Comparison of ENCODE assay signal across 30 mouse cellular contexts in genomic region chr1:88464109-88464905, GRCm38 (mm10). TPM values are rescaled to one million over a fixed set of nuclear protein-coding genes. Genes with fewer than 3 reads are reported as not detected.
DNase-seq lines count a peak whose midpoint lies in the region; ATAC-seq and TF ChIP-seq lines count a peak whose summit lies in the region.
"Had no signal": no experiment of that assay in that cellular context is flagged by ENCODE, and none has a peak within 500 bp of the region (broad histone marks: within the 10 kb centered on the region; RNA-seq: fewer than 3 reads in every experiment).

No protein-coding gene starts in this region.

- no peak overlapping the region for H3K9ac ChIP-seq in ES-Bruce4 (ENCODE audit: low read depth, poor library complexity, severe bottlenecking)
- no peak overlapping the region for H3K9ac ChIP-seq in neural tube, embryonic 15.5 days (replicated peaks)
- H3K9ac ChIP-seq: limb, embryonic 12.5 days; liver, postnatal 0 days; midbrain, embryonic 15.5 days; stomach, embryonic 15.5 days had no signal

- peaks cover 9% of the 10 kb centered on the region; the same call in 1 of the 2 replicates for H3K9me3 ChIP-seq in ES-Bruce4 (replicated peaks; ENCODE audit: control insufficient read depth, insufficient read depth, low read length, poor library complexity, severe bottlenecking)
- no peaks in the 10 kb centered on the region for H3K9me3 ChIP-seq in embryonic facial prominence, embryonic 10.5 days
- H3K9me3 ChIP-seq in neural tube, embryonic 15.5 days (replicated peaks): no peaks in the 10 kb centered on the region
- H3K9me3 ChIP-seq: forebrain, embryonic 10.5 days; G1E; limb, embryonic 12.5 days; midbrain, embryonic 15.5 days; stomach, embryonic 15.5 days had no signal

- peak; percentile 83 for TF ChIP-seq EP300 in ES-Bruce4 (IDR thresholded peaks at IDR 0.05; ENCODE audit: insufficient read depth, low read depth, low read length)

- no peak overlapping the region for H3K4me2 ChIP-seq in neural tube, embryonic 15.5 days
- H3K4me2 ChIP-seq: heart, embryonic 11.5 days; limb, embryonic 12.5 days; liver, embryonic 11.5 days; midbrain, embryonic 15.5 days; stomach, embryonic 15.5 days had no signal

- H3K27me3 ChIP-seq in ES-Bruce4 (ENCODE audit: control insufficient read depth, insufficient read depth, low read length, poor library complexity, severe bottlenecking): no peaks in the 10 kb centered on the region
- no peaks in the 10 kb centered on the region for H3K27me3 ChIP-seq in embryonic facial prominence, embryonic 10.5 days (replicated peaks; ENCODE audit: low read depth, poor library complexity, severe bottlenecking)
- no peaks in the 10 kb centered on the region for H3K27me3 ChIP-seq in neural tube, embryonic 15.5 days (replicated peaks)
- H3K27me3 ChIP-seq: limb, embryonic 12.5 days; midbrain, embryonic 15.5 days; Patski; stomach, embryonic 15.5 days had no signal

- 71% methylated on average over 6 of the region's 6 CpGs for WGBS in embryonic facial prominence, embryonic 10.5 days
- WGBS in neural tube, embryonic 15.5 days: 86% methylated on average over 6 of the region's 6 CpGs

- ATAC-seq in neural tube, embryonic 15.5 days (ENCODE audit: low FRiP score): no peak
- ATAC-seq: activated CD4-positive, CD25-positive, alpha-beta regulatory T cell, adult 4 months; forebrain, embryonic 16.5 days; hindbrain, embryonic 16.5 days; liver, postnatal 0 days; midbrain, embryonic 15.5 days; Patski had no signal

- H3K36me3 ChIP-seq in ES-Bruce4 (ENCODE audit: control insufficient read depth, insufficient read depth, low read length, poor library complexity, severe bottlenecking): no peaks in the 10 kb centered on the region
- no peaks in the 10 kb centered on the region for H3K36me3 ChIP-seq in embryonic facial prominence, embryonic 10.5 days (replicated peaks)
- H3K36me3 ChIP-seq in neural tube, embryonic 15.5 days: no peaks in the 10 kb centered on the region
- H3K36me3 ChIP-seq: forebrain, embryonic 10.5 days; G1E; limb, embryonic 12.5 days; midbrain, embryonic 15.5 days; stomach, embryonic 15.5 days had no signal

- peak; percentile 72 for DNase-seq in 3T3-L1 (ENCODE audit: low read depth, low spot score)
- peak; percentile 38 for DNase-seq in embryonic facial prominence, embryonic 10.5 days (ENCODE audit: low spot score)
- peak; percentile 6 for DNase-seq in naive thymus-derived CD4-positive, alpha-beta T cell, adult 2 months (ENCODE audit: low read depth)
- no peak for DNase-seq in kidney, adult 11 months
- no peak for DNase-seq in layer of hippocampus, adult 9-10 months (ENCODE audit: low spot score)
- DNase-seq: adrenal gland, postnatal 14 days; cerebellum, adult 9-10 months; gastrocnemius, postnatal 14 days; heart, adult 11 months; kidney, adult 2 months; kidney, postnatal 14 days; liver, postnatal 0 days; thymus, adult 2 months had no signal

- TF ChIP-seq POLR2A in ES-Bruce4 (IDR thresholded peaks at IDR 0.05; ENCODE audit: insufficient read depth, low read length): no peak

- H3K4me1 ChIP-seq in ES-Bruce4 (ENCODE audit: control insufficient read depth, insufficient read depth, low read length): peaks cover 11% of the 10 kb centered on the region
- H3K4me1 ChIP-seq in embryonic facial prominence, embryonic 10.5 days: peaks cover 21% of the 10 kb centered on the region
- H3K4me1 ChIP-seq in neural tube, embryonic 15.5 days: no peaks in the 10 kb centered on the region

- TF ChIP-seq CTCF in ES-Bruce4 (IDR thresholded peaks at IDR 0.05; ENCODE audit: low read depth, low read length): no peak

- no peak overlapping the region for H3K27ac ChIP-seq in ES-Bruce4 (ENCODE audit: insufficient read depth, low read length)
- H3K27ac ChIP-seq in embryonic facial prominence, embryonic 10.5 days (replicated peaks): no peak overlapping the region
- H3K27ac ChIP-seq in neural tube, embryonic 15.5 days (replicated peaks): no peak overlapping the region
- H3K27ac ChIP-seq: forebrain, embryonic 10.5 days; layer of hippocampus, adult 2 months; macrophage; midbrain, embryonic 15.5 days; stomach, embryonic 15.5 days had no signal

- H3K4me3 ChIP-seq in ES-Bruce4 (ENCODE audit: low read depth, low read length): no peak overlapping the region
- no peak overlapping the region for H3K4me3 ChIP-seq in embryonic facial prominence, embryonic 10.5 days
- no peak overlapping the region for H3K4me3 ChIP-seq in neural tube, embryonic 15.5 days (replicated peaks)
- H3K4me3 ChIP-seq: forebrain, embryonic 10.5 days; layer of hippocampus, adult 2 months; limb, embryonic 12.5 days; midbrain, embryonic 15.5 days; stomach, embryonic 15.5 days had no signal

RNA-seq across cellular contexts. Expression of gene Glrp1, which starts 45.6 kb away (rescaled TPM):
- polyA plus RNA-seq in ES-Bruce4 (2011; ENCODE audit: insufficient read depth, insufficient read length, low read depth, missing spikeins): not detected in 2 replicates
- polyA plus RNA-seq in embryonic facial prominence, embryonic 10.5 days (2016; fragmentation: Nextera tagmentation; extraction: Ambion mirVana): 0.12 TPM in 1 of 2 replicates, not detected in the other
- 0.11 TPM in 1 of 2 replicates, not detected in the other for polyA plus RNA-seq in neural tube, embryonic 15.5 days (2015; fragmentation: Nextera tagmentation; extraction: Ambion mirVana)
- polyA plus RNA-seq: activated CD4-positive, CD25-positive, alpha-beta regulatory T cell, adult 4 months; embryonic facial prominence, embryonic 11.5 days; forebrain, embryonic 10.5 days; forebrain, embryonic 16.5 days; G1E; hindbrain, embryonic 16.5 days; kidney, adult 2 months; limb, embryonic 12.5 days; midbrain, embryonic 15.5 days; neural tube, embryonic 14.5 days; Patski; stomach, embryonic 15.5 days had no signal

RNA-seq across cellular contexts. Expression of gene Spp2, which starts 57.5 kb away (rescaled TPM):
- not detected in 2 replicates for polyA plus RNA-seq in ES-Bruce4 (2011; ENCODE audit: insufficient read depth, insufficient read length, low read depth, missing spikeins)
- polyA plus RNA-seq in embryonic facial prominence, embryonic 10.5 days (2016; fragmentation: Nextera tagmentation; extraction: Ambion mirVana): 0.30 and 0.37 TPM in 2 replicates
- not detected in 2 replicates for polyA plus RNA-seq in neural tube, embryonic 15.5 days (2015; fragmentation: Nextera tagmentation; extraction: Ambion mirVana)
- polyA plus RNA-seq: activated CD4-positive, CD25-positive, alpha-beta regulatory T cell, adult 4 months; forebrain, embryonic 10.5 days; G1E; limb, embryonic 12.5 days; macrophage had no signal

Comparison
In these comparisons a context has a peak if more than half of its experiments do, and no peak if none do; other contexts are left out.
1. DNase-seq: peak in 3T3-L1 (single experiment), embryonic facial prominence, embryonic 10.5 days (single experiment) and naive thymus-derived CD4-positive, alpha-beta T cell, adult 2 months (single experiment); none in kidney, adult 11 months (single experiment) and layer of hippocampus, adult 9-10 months (single experiment).